Mouse (Mus musculus) intestine, postnatal 0 days (tissue): ENCODE results near the gene Ppa2. TPM values are rescaled to one million over a fixed set of nuclear protein-coding genes. Genes with fewer than 3 reads are reported as not detected.
A peak's percentile ranks its signal among the peaks of the same experiment; 100 is the strongest.

Experiments
- ATAC-seq: fragments of 200-750 bp; cut with Nextera tagmentation; 2 replicates; pipeline ENCODE4 v1.8.0; 2017; ENCODE audit warnings: mild to moderate bottlenecking, moderate TSS enrichment, moderate library complexity
- H3K27ac ChIP-seq: fragments of 300-500 bp; sonication (generic); 2 replicates; pipeline ENCODE4 v1.5.1; 2014; ENCODE audit warnings: mild to moderate bottlenecking, low read depth, low read length, moderate library complexity
- H3K27me3 ChIP-seq: fragments of 300-500 bp; sonication (generic); replicated peaks from 2 replicates; pipeline ENCODE4 v1.6.1; 2014; ENCODE audit warnings: low read length, mixed read lengths; ENCODE audit not compliant: control insufficient read depth, insufficient read depth
- H3K36me3 ChIP-seq: fragments of 300-500 bp; sonication (generic); 2 replicates; pipeline ENCODE4 v1.6.1; 2014; ENCODE audit warnings: mild to moderate bottlenecking, moderate library complexity; ENCODE audit not compliant: control insufficient read depth, insufficient read depth
- H3K4me1 ChIP-seq: fragments of 300-500 bp; sonication (generic); replicated peaks from 2 replicates; pipeline ENCODE4 v1.6.1; 2014; ENCODE audit warnings: antibody characterized with exemption, low read length, mixed read lengths; ENCODE audit not compliant: control insufficient read depth, insufficient read depth
- H3K4me2 ChIP-seq: fragments of 300-500 bp; sonication (generic); replicated peaks from 2 replicates; pipeline ENCODE4 v1.6.1; 2014; ENCODE audit warnings: low read depth, mild to moderate bottlenecking, moderate library complexity
- H3K4me3 ChIP-seq: fragments of 300-500 bp; sonication (generic); 2 replicates; pipeline ENCODE4 v1.5.1; 2014; ENCODE audit warnings: low read depth, low read length
- H3K9ac ChIP-seq: fragments of 300-500 bp; sonication (generic); 2 replicates; pipeline ENCODE4 v1.6.1; 2014; ENCODE audit warnings: mild to moderate bottlenecking, low read depth, low read length
- H3K9me3 ChIP-seq: fragments of 300-500 bp; sonication (generic); 2 replicates; pipeline ENCODE4 v1.6.1; 2016; ENCODE audit warnings: mixed run types; ENCODE audit not compliant: control insufficient read depth
- CTCF ChIP-seq: sonication (generic); IDR thresholded peaks from 2 replicates; pipeline ENCODE4 v1.5.1; 2016; ENCODE audit warnings: low read depth, mild to moderate bottlenecking, control low read depth, antibody characterized with exemption, moderate library complexity
- WGBS: fragments of 180-500 bp; shearing (Covaris S2); extraction: QIAGEN DNeasy Blood & Tissue Kit; methylation state at CpG from one replicate; pipeline ENCODE4 v1.1.7; 2014; 5-methylcytosine and 5-hydroxymethylcytosine counted together
- polyA plus RNA-seq: library from polyadenylated mRNA; unstranded; fragments of >200 nt; fragmentation: Nextera tagmentation; extraction: Ambion mirVana; gene quantifications from 2 replicates; pipeline ENCODE4 v1.2.1, GENCODE M21; 2015

Ppa2 gene
- 111 and 115 TPM in 2 replicates for polyA plus RNA-seq

GRCm38 (mm10) chr3:133309954-133310808, at the start of gene Ppa2:
Ppa2 (plus strand) TSS chr3:133310110.
- Histone ChIP-seq H3K4me3 (peak within 1 kb of the TSS; percentile 91), H3K27ac (peak within 1 kb of the TSS; percentile 97), H3K4me1 (no peaks in the 10 kb centered on the region; the same call in 1 of the 2 replicates), H3K9me3 (no peaks in the 10 kb centered on the region), H3K27me3 (no peaks in the 10 kb centered on the region), H3K36me3 (no peaks in the 10 kb centered on the region), H3K4me2 (peak within 1 kb of the TSS; percentile 80), H3K9ac (peak within 1 kb of the TSS; percentile 96)
- peak; percentile 93 for ATAC-seq
- TF ChIP-seq CTCF, result peak; percentile 86
- under 1% methylated on average over 73 of the region's 95 CpGs for WGBS

GRCm38 (mm10) chr3:133271887-133272286, 38.0 kb upstream of the Ppa2 start:
- H3K9ac ChIP-seq, result no peak overlapping the region
- no peak for ATAC-seq
- no peaks in the 10 kb centered on the region for H3K27me3 ChIP-seq
- TF ChIP-seq CTCF, result peak; percentile 79
- no peaks in the 10 kb centered on the region for H3K36me3 ChIP-seq
- no peak overlapping the region for H3K4me2 ChIP-seq
- 15% methylated on average over 3 of the region's 3 CpGs for WGBS
- H3K4me3 ChIP-seq, result no peak overlapping the region
- no peaks in the 10 kb centered on the region for H3K4me1 ChIP-seq
- H3K9me3 ChIP-seq, result no peaks in the 10 kb centered on the region
- H3K27ac ChIP-seq, result no peak overlapping the region

- WGBS, result 47% methylated on average over 5 of the region's 5 CpGs
- Histone ChIP-seq H3K4me1 (no peaks in the 10 kb centered on the region), H3K4me2 (no peak overlapping the region), H3K36me3 (no peaks in the 10 kb centered on the region), H3K4me3 (no peak overlapping the region), H3K27me3 (no peaks in the 10 kb centered on the region), H3K9ac (no peak overlapping the region), H3K27ac (no peak overlapping the region), H3K9me3 (no peaks in the 10 kb centered on the region)
- TF ChIP-seq CTCF, result no peak
- no peak for ATAC-seq
Measured at GRCm38 (mm10) chr3:133284587-133284986, 25.3 kb upstream of the Ppa2 start.

DNA sequence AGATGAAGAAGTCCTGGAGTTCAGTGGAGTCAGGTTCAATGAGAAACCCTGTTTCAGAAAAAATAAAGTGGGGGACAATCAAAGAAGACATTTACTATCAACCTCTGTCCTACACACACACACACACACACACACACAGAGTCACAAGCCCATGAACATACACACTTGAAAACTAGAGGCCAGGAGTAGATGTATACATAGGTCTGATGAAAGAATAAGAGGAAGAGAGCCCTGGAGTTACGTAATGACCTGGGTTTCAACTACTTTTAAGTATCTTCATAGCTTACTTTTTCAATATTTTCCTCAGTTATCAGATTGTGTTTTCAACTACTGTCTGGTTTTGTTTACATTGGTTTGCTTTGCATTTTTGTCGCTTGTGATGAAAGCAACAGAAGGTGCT, 21.1 kb upstream of the Ppa2 start:
- TF ChIP-seq CTCF, result no peak

GRCm38 (mm10) chr3:133304328-133304727, 5.6 kb upstream of the Ppa2 start:
- no peaks in the 10 kb centered on the region for H3K27me3 ChIP-seq
- no peak overlapping the region for H3K9ac ChIP-seq
- H3K27ac ChIP-seq, result no peak overlapping the region
- H3K9me3 ChIP-seq, result no peaks in the 10 kb centered on the region
- no peaks in the 10 kb centered on the region for H3K36me3 ChIP-seq
- TF ChIP-seq CTCF, result no peak
- no peak overlapping the region for H3K4me3 ChIP-seq
- H3K4me2 ChIP-seq, result no peak overlapping the region
- 91% methylated on average over 3 of the region's 3 CpGs for WGBS
- H3K4me1 ChIP-seq, result no peaks in the 10 kb centered on the region
- ATAC-seq, result no peak

More for the DNA sequence above, 21.1 kb upstream of the Ppa2 start:
- Histone ChIP-seq H3K9me3 (no peaks in the 10 kb centered on the region; the same call in 1 of the 2 replicates), H3K4me3 (no peak overlapping the region), H3K27ac (no peak overlapping the region), H3K4me1 (no peaks in the 10 kb centered on the region), H3K36me3 (no peaks in the 10 kb centered on the region), H3K4me2 (no peak overlapping the region), H3K9ac (no peak overlapping the region), H3K27me3 (no peaks in the 10 kb centered on the region)
- no peak for ATAC-seq
- WGBS, result 95% methylated on average over 2 of the region's 2 CpGs

DNA sequence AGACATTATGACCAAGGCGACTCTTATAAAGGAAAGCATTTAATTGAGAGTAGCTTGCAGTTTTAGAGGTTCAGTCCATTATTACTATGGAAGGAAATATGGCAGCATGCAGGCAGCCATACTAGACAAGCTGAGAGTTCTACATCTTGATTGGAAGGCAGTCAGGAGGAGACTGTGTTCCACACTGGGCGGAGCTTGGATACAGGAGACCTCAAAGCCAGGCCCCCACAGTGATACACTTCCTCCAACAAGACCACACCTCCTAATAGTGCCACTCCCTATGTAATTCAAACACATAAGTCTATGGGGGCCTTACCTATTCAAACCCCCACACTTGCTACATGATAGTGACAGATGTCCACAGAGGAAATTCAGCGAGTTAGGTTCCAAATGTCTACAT, 1.5 kb upstream of the Ppa2 start:
- H3K36me3 ChIP-seq, result no peaks in the 10 kb centered on the region
- H3K27me3 ChIP-seq, result no peaks in the 10 kb centered on the region
- no peak overlapping the region for H3K27ac ChIP-seq
- TF ChIP-seq CTCF, result no peak
- H3K4me3 ChIP-seq, result no peak overlapping the region
- no peak overlapping the region for H3K9ac ChIP-seq
- H3K4me2 ChIP-seq, result no peak overlapping the region
- no peaks in the 10 kb centered on the region; the same call in 1 of the 2 replicates for H3K4me1 ChIP-seq
- WGBS, result 98% methylated on average over 3 of the region's 3 CpGs
- no peaks in the 10 kb centered on the region for H3K9me3 ChIP-seq
- no peak for ATAC-seq
